25 mouse cellular contexts compared by ENCODE assay signal in the genomic region with DNA sequence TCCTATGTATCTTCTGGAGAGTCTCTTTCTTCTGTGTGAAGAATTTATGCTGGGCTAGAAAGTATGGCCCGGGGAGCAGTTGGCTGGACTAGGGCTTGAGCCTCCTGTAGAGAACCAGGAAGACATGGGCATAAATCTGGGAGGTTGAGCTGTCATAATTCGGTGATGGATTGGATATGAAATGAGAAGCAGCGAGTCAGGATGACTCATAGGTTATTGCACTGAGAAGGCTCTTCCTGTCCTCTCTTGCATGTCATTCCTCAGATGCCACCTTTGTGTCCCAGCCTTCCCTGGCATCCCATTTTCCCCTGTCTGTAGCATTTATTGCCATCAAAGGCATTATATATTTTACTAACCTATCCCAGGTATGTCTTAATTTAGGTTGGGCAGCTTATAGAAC.
DNase-seq lines count a peak whose midpoint lies in the region; ATAC-seq and TF ChIP-seq lines count a peak whose summit lies in the region.
"Had no signal": no experiment of that assay in that cellular context is flagged by ENCODE, and none has a peak within 500 bp of the region (broad histone marks: within the 10 kb centered on the region; RNA-seq: fewer than 3 reads in every experiment).

No protein-coding gene starts in this region.

- no peaks in the 10 kb centered on the region for H3K9me3 ChIP-seq in forebrain, embryonic 14.5 days (replicated peaks; ENCODE audit: control insufficient read depth, low read length)
- H3K9me3 ChIP-seq: embryonic facial prominence, embryonic 12.5 days; embryonic facial prominence, embryonic 15.5 days; forebrain, embryonic 12.5 days; G1E; hindbrain, embryonic 12.5 days; hindbrain, embryonic 15.5 days had no signal

- no peaks in the 10 kb centered on the region for H3K79me2 ChIP-seq in C2C12 (ENCODE audit: control insufficient read depth, insufficient read depth)

- no peak overlapping the region for H3K27ac ChIP-seq in forebrain, embryonic 14.5 days (ENCODE audit: low read depth, low read length)
- H3K27ac ChIP-seq: embryonic facial prominence, embryonic 12.5 days; embryonic facial prominence, embryonic 15.5 days; forebrain, embryonic 12.5 days; hindbrain, embryonic 12.5 days; hindbrain, embryonic 15.5 days had no signal

- no peaks in the 10 kb centered on the region for H3K4me1 ChIP-seq in forebrain, embryonic 14.5 days (ENCODE audit: control insufficient read depth, insufficient read depth, low read length)
- H3K4me1 ChIP-seq: embryonic facial prominence, embryonic 12.5 days; embryonic facial prominence, embryonic 15.5 days; forebrain, embryonic 12.5 days; hindbrain, embryonic 12.5 days; hindbrain, embryonic 15.5 days had no signal

- H3K79me3 ChIP-seq in C2C12 (ENCODE audit: low read depth) = no peaks in the 10 kb centered on the region

- WGBS in forebrain, embryonic 14.5 days = 91% methylated on average over 3 of the region's 3 CpGs

- H3ac ChIP-seq in C2C12 (ENCODE audit: control insufficient read depth, insufficient read length, low read depth) = no peak overlapping the region

- H3K4me2 ChIP-seq in forebrain, embryonic 14.5 days (ENCODE audit: low read length) = no peak overlapping the region
- H3K4me2 ChIP-seq: embryonic facial prominence, embryonic 12.5 days; embryonic facial prominence, embryonic 15.5 days; forebrain, embryonic 12.5 days; heart, embryonic 11.5 days; hindbrain, embryonic 12.5 days; hindbrain, embryonic 15.5 days had no signal

- H3K4me3 ChIP-seq in C2C12 (ENCODE audit: insufficient read depth, poor library complexity, severe bottlenecking) = no peak overlapping the region
- no peak overlapping the region for H3K4me3 ChIP-seq in forebrain, embryonic 14.5 days (ENCODE audit: low read depth, low read length)
- H3K4me3 ChIP-seq: embryonic facial prominence, embryonic 12.5 days; embryonic facial prominence, embryonic 15.5 days; erythroblast, embryonic 14.5 days; forebrain, embryonic 12.5 days; hindbrain, embryonic 12.5 days; hindbrain, embryonic 15.5 days had no signal

- no peak overlapping the region for H3K9ac ChIP-seq in forebrain, embryonic 14.5 days (ENCODE audit: low read length)
- H3K9ac ChIP-seq: embryonic facial prominence, embryonic 12.5 days; embryonic facial prominence, embryonic 15.5 days; forebrain, embryonic 12.5 days; hindbrain, embryonic 12.5 days; hindbrain, embryonic 15.5 days had no signal

- peak; percentile 39; the same call in 1 of the 2 replicates for ATAC-seq in megakaryocyte progenitor cell, adult 5-6 weeks (replicated peaks; ENCODE audit: poor library complexity)
- no peak for ATAC-seq in forebrain, embryonic 14.5 days
- no peak for ATAC-seq in megakaryocyte-erythroid progenitor cell, adult 5-6 weeks (replicated peaks; ENCODE audit: low FRiP score, low TSS enrichment, poor library complexity, severe bottlenecking)
- ATAC-seq: activated CD4-positive, CD25-positive, alpha-beta regulatory T cell, adult 4 months; forebrain, embryonic 16.5 days; intestine, postnatal 0 days had no signal

- no peaks in the 10 kb centered on the region for H3K36me3 ChIP-seq in C2C12 (ENCODE audit: control insufficient read depth, insufficient read depth)
- no peaks in the 10 kb centered on the region for H3K36me3 ChIP-seq in forebrain, embryonic 14.5 days (ENCODE audit: control insufficient read depth, insufficient read depth, low read length)
- H3K36me3 ChIP-seq: embryonic facial prominence, embryonic 12.5 days; embryonic facial prominence, embryonic 15.5 days; forebrain, embryonic 12.5 days; G1E; hindbrain, embryonic 12.5 days; hindbrain, embryonic 15.5 days had no signal

- DNase-seq in adrenal gland, postnatal 36 days = peak; percentile 13 to 23
- DNase-seq in adrenal gland, postnatal 10 days = no peak
- peak; percentile 36 for DNase-seq in NIH3T3 (ENCODE audit: low read depth)
- no peak for DNase-seq in forebrain, embryonic 14.5 days (ENCODE audit: low spot score)
- DNase-seq in thymus, postnatal 14 days = no peak
- DNase-seq: cerebellum, adult 11-12 months; cerebellum, adult 8-10 months; cerebellum, postnatal 10 days; gastrocnemius, postnatal 10 days; heart, adult 11 months had no signal

- H3K27me3 ChIP-seq in C2C12 (ENCODE audit: control insufficient read depth, insufficient read depth, insufficient read length) = no peaks in the 10 kb centered on the region
- no peaks in the 10 kb centered on the region for H3K27me3 ChIP-seq in forebrain, embryonic 14.5 days (replicated peaks; ENCODE audit: control insufficient read depth, insufficient read depth, low read length)
- H3K27me3 ChIP-seq: CH12.LX; embryonic facial prominence, embryonic 12.5 days; embryonic facial prominence, embryonic 15.5 days; forebrain, embryonic 12.5 days; hindbrain, embryonic 12.5 days; hindbrain, embryonic 15.5 days had no signal

- no peak for TF ChIP-seq CTCF in C2C12 (IDR thresholded peaks at IDR 0.05; ENCODE audit: control insufficient read depth, insufficient read depth, insufficient read length)

TF ChIP-seq in C2C12, 6 proteins besides CTCF, POLR2A, EP300 and RAD21:
- TF ChIP-seq MAX (IDR thresholded peaks at IDR 0.05) (peak; percentile 21), FOSL1 (IDR thresholded peaks at IDR 0.05; ENCODE audit: insufficient read depth, low read length, poor library complexity, severe bottlenecking) (peak; percentile 78), CEBPB (IDR thresholded peaks at IDR 0.05; ENCODE audit: low read depth) (peak; percentile 65), MYOG (IDR thresholded peaks at IDR 0.05; ENCODE audit: control insufficient read depth, extremely low read depth, insufficient read length) (no peak), USF1 (IDR thresholded peaks at IDR 0.05; ENCODE audit: low read depth) (no peak)

Comparison
In these comparisons a context has a peak if more than half of its experiments do, and no peak if none do; other contexts are left out.
1. DNase-seq: peak in adrenal gland, postnatal 36 days (2 of 2) and NIH3T3 (single experiment); none in adrenal gland, postnatal 10 days (single experiment), forebrain, embryonic 14.5 days (single experiment) and thymus, postnatal 14 days (single experiment).